Mouse (Mus musculus) brain, embryonic 14.5 days (tissue): ENCODE results near the gene Nob1.

Experiments
- CTCF ChIP-seq: fragments of 200-500 bp; IDR thresholded peaks from 2 replicates; pipeline ENCODE4 v1.5.1; 2012; ENCODE audit warnings: inconsistent platforms, mild to moderate bottlenecking, moderate library complexity, borderline replicate concordance; ENCODE audit not compliant: insufficient read depth, insufficient read length; ENCODE audit errors: extremely low read depth
- POLR2A ChIP-seq: fragments of 200-500 bp; IDR thresholded peaks from 2 replicates; pipeline ENCODE4 v1.6.1; 2012; ENCODE audit warnings: mild to moderate bottlenecking, inconsistent platforms, borderline replicate concordance; ENCODE audit not compliant: poor library complexity, insufficient read depth, insufficient read length, severe bottlenecking; ENCODE audit errors: extremely low read depth

GRCm38 (mm10) chr8:107437711-107438110 is 12.9 kb upstream of the Nob1 start:
- TF ChIP-seq CTCF (no peak), POLR2A (no peak)
